Mouse (Mus musculus) kidney, embryonic 14.5 days (tissue): ENCODE measurements around the gene Cxcl15. TPM values are rescaled to one million over a fixed set of nuclear protein-coding genes. Genes with fewer than 3 reads are reported as not detected.

ENCODE experiments used
- ATAC-seq: fragments of 200-750 bp; cut with Nextera tagmentation; 2 replicates; pipeline ENCODE4 v1.8.0; 2017; ENCODE audit warnings: moderate number of reproducible peaks, mild to moderate bottlenecking, moderate TSS enrichment, moderate library complexity; ENCODE audit not compliant: low FRiP score, low TSS enrichment
- H3K27ac ChIP-seq: fragments of 300-500 bp; sonication (generic); 2 replicates; pipeline ENCODE4 v1.5.1; 2014; ENCODE audit warnings: low read depth, mild to moderate bottlenecking, low read length, moderate library complexity, mixed read lengths
- H3K27me3 ChIP-seq: fragments of 300-500 bp; sonication (generic); 2 replicates; pipeline ENCODE4 v1.6.1; 2014; ENCODE audit warnings: mild to moderate bottlenecking, low read length; ENCODE audit not compliant: control insufficient read depth, insufficient read depth
- H3K36me3 ChIP-seq: fragments of 300-500 bp; sonication (generic); 2 replicates; pipeline ENCODE4 v1.6.1; 2014; ENCODE audit warnings: low read length, mixed read lengths; ENCODE audit not compliant: control insufficient read depth, insufficient read depth
- H3K4me1 ChIP-seq: fragments of 300-500 bp; sonication (generic); 2 replicates; pipeline ENCODE4 v1.6.1; 2014; ENCODE audit warnings: low read length, mixed read lengths; ENCODE audit not compliant: control insufficient read depth, insufficient read depth
- H3K4me2 ChIP-seq: fragments of 300-500 bp; sonication (generic); replicated peaks from 2 replicates; pipeline ENCODE4 v1.6.1; 2014; ENCODE audit warnings: low read depth, mild to moderate bottlenecking, low read length
- H3K4me3 ChIP-seq: fragments of 300-500 bp; sonication (generic); 2 replicates; pipeline ENCODE4 v1.5.1; 2014; ENCODE audit warnings: mild to moderate bottlenecking, low read length
- H3K9ac ChIP-seq: fragments of 300-500 bp; sonication (generic); 2 replicates; pipeline ENCODE4 v1.6.1; 2014; ENCODE audit warnings: low read depth, mild to moderate bottlenecking, low read length, moderate library complexity
- H3K9me3 ChIP-seq: fragments of 300-500 bp; sonication (generic); 2 replicates; pipeline ENCODE4 v1.6.1; 2016; ENCODE audit warnings: low read length; ENCODE audit not compliant: control insufficient read depth
- WGBS: fragments of 180-500 bp; shearing (Covaris S2); extraction: QIAGEN DNeasy Blood & Tissue Kit; methylation state at CpG from one replicate; pipeline ENCODE4 v1.1.7; 2014; 5-methylcytosine and 5-hydroxymethylcytosine counted together
- polyA plus RNA-seq: library from polyadenylated mRNA; unstranded; fragments of >200 nt; fragmentation: Nextera tagmentation; extraction: Ambion mirVana; gene quantifications from 2 replicates; pipeline ENCODE4 v1.2.1, GENCODE M21; 2014

The Cxcl15 gene
- polyA plus RNA-seq, result not detected in 2 replicates

GRCm38 (mm10) chr5:90794195-90794625 lies at the start of gene Cxcl15:
TSS of gene Cxcl15 (plus strand) at chr5:90794534.
- H3K4me1 ChIP-seq, result peaks cover 3% of the 10 kb centered on the region; the same call in 1 of the 2 replicates
- H3K36me3 ChIP-seq, result no peaks in the 10 kb centered on the region
- no peak within 1 kb of the TSS for H3K4me2 ChIP-seq
- no peaks in the 10 kb centered on the region for H3K9me3 ChIP-seq
- no peak within 1 kb of the TSS for H3K9ac ChIP-seq
- no peaks in the 10 kb centered on the region for H3K27me3 ChIP-seq
- no peak within 1 kb of the TSS for H3K27ac ChIP-seq
- no peak for ATAC-seq
- 68% methylated on average over 5 of the region's 5 CpGs for WGBS
- H3K4me3 ChIP-seq, result no peak within 1 kb of the TSS

- no peaks in the 10 kb centered on the region for H3K36me3 ChIP-seq
- 0 out of 2 replicates have a peak, but pooled peaks cover 3% of the 10 kb centered on the region for H3K4me1 ChIP-seq
- no peak overlapping the region for H3K4me3 ChIP-seq
- WGBS, result 92% methylated on average over 1 of the region's 1 CpGs
- no peak overlapping the region for H3K27ac ChIP-seq
- ATAC-seq, result no peak
- H3K9me3 ChIP-seq, result no peaks in the 10 kb centered on the region
- no peak overlapping the region for H3K9ac ChIP-seq
- no peak overlapping the region for H3K4me2 ChIP-seq
- H3K27me3 ChIP-seq, result 0 out of 2 replicates have a peak, but pooled peaks cover 2% of the 10 kb centered on the region
These were observed 40.4 kb upstream of the Cxcl15 start for GRCm38 (mm10) chr5:90753934-90754333.

GRCm38 (mm10) chr5:90758020-90758605 lies 36.2 kb upstream of the Cxcl15 start:
- Histone ChIP-seq H3K4me2 (no peak overlapping the region), H3K36me3 (no peaks in the 10 kb centered on the region), H3K27me3 (peaks cover 11% of the 10 kb centered on the region), H3K9ac (no peak overlapping the region), H3K9me3 (no peaks in the 10 kb centered on the region), H3K4me3 (no peak overlapping the region), H3K4me1 (0 out of 2 replicates have a peak, but pooled peaks cover 3% of the 10 kb centered on the region), H3K27ac (no peak overlapping the region)
- 47% methylated on average over 5 of the region's 5 CpGs for WGBS
- no peak for ATAC-seq

GRCm38 (mm10) chr5:90759077-90760065 lies 35.0 kb upstream of the Cxcl15 start, which contains the start of gene Cxcl5:
TSS of gene Cxcl5 (plus strand) at chr5:90759360.
- H3K27ac ChIP-seq, result no peak within 1 kb of the TSS
- peak within 1 kb of the TSS; percentile 77 for H3K4me2 ChIP-seq
- peaks cover 11% of the 10 kb centered on the region for H3K27me3 ChIP-seq
- ATAC-seq, result peak; percentile 69
- H3K9ac ChIP-seq, result peak within 1 kb of the TSS; percentile 13; the same call in 1 of the 2 replicates
- 3% methylated on average over 32 of the region's 32 CpGs for WGBS
- H3K4me3 ChIP-seq, result peak within 1 kb of the TSS; percentile 35
- H3K36me3 ChIP-seq, result no peaks in the 10 kb centered on the region
- 0 out of 2 replicates have a peak, but pooled peaks cover 3% of the 10 kb centered on the region for H3K4me1 ChIP-seq
- no peaks in the 10 kb centered on the region for H3K9me3 ChIP-seq

- Histone ChIP-seq H3K9me3 (no peaks in the 10 kb centered on the region), H3K4me3 (no peak overlapping the region), H3K27ac (no peak overlapping the region), H3K36me3 (no peaks in the 10 kb centered on the region), H3K4me2 (no peak overlapping the region), H3K4me1 (0 out of 2 replicates have a peak, but pooled peaks cover 3% of the 10 kb centered on the region), H3K27me3 (peaks cover 11% of the 10 kb centered on the region), H3K9ac (no peak overlapping the region)
- 61% methylated on average over 4 of the region's 4 CpGs for WGBS
- ATAC-seq, result no peak
These were observed 34.0 kb upstream of the Cxcl15 start for GRCm38 (mm10) chr5:90760303-90760702.

GRCm38 (mm10) chr5:90760844-90761243 lies 33.5 kb upstream of the Cxcl15 start:
- Histone ChIP-seq H3K4me1 (0 out of 2 replicates have a peak, but pooled peaks cover 3% of the 10 kb centered on the region), H3K4me2 (no peak overlapping the region), H3K4me3 (no peak overlapping the region), H3K27me3 (peaks cover 11% of the 10 kb centered on the region), H3K36me3 (no peaks in the 10 kb centered on the region), H3K9me3 (no peaks in the 10 kb centered on the region), H3K27ac (no peak overlapping the region), H3K9ac (no peak overlapping the region)
- WGBS, result 96% methylated on average over 2 of the region's 2 CpGs
- ATAC-seq, result no peak

GRCm38 (mm10) chr5:90761834-90762233 lies 32.5 kb upstream of the Cxcl15 start:
- 0 out of 2 replicates have a peak, but pooled peaks cover 3% of the 10 kb centered on the region for H3K4me1 ChIP-seq
- H3K4me2 ChIP-seq, result no peak overlapping the region
- no peak overlapping the region for H3K4me3 ChIP-seq
- H3K27me3 ChIP-seq, result peaks cover 11% of the 10 kb centered on the region
- ATAC-seq, result no peak
- no peak overlapping the region for H3K9ac ChIP-seq
- no peaks in the 10 kb centered on the region for H3K36me3 ChIP-seq
- 78% methylated on average over 3 of the region's 3 CpGs for WGBS
- H3K27ac ChIP-seq, result no peak overlapping the region
- no peaks in the 10 kb centered on the region for H3K9me3 ChIP-seq

- H3K9ac ChIP-seq, result no peak overlapping the region
- no peak overlapping the region for H3K4me2 ChIP-seq
- WGBS, result 75% methylated on average over 12 of the region's 12 CpGs
- H3K27ac ChIP-seq, result no peak overlapping the region
- H3K9me3 ChIP-seq, result no peaks in the 10 kb centered on the region
- H3K27me3 ChIP-seq, result peaks cover 7% of the 10 kb centered on the region
- H3K36me3 ChIP-seq, result no peaks in the 10 kb centered on the region
- H3K4me3 ChIP-seq, result no peak overlapping the region
- ATAC-seq, result no peak
- no peaks in the 10 kb centered on the region for H3K4me1 ChIP-seq
These were observed 30.2 kb upstream of the Cxcl15 start for GRCm38 (mm10) chr5:90763912-90764665.
